Mouse (Mus musculus): ENCODE results near the gene Golga7b. TPM values are rescaled to one million over a fixed set of nuclear protein-coding genes. Genes with fewer than 3 reads are reported as not detected.

The Golga7b gene
- polyA plus RNA-seq, 1 experiment: not detected

GRCm38 (mm10) chr19:42216699-42217373 is 30.5 kb upstream of the Golga7b start:
- Histone ChIP-seq H3K27ac (ENCODE audit: insufficient read depth, low read length) (no peak overlapping the region), H3K4me3 (ENCODE audit: insufficient read depth, low read length) (no peak overlapping the region), H3K4me1 (ENCODE audit: control insufficient read depth, insufficient read depth, low read length) (no peaks in the 10 kb centered on the region)
- TF ChIP-seq CTCF (IDR thresholded peaks at IDR 0.05; ENCODE audit: borderline replicate concordance, insufficient read depth, low read length) (no peak), POLR2A (IDR thresholded peaks at IDR 0.05; ENCODE audit: low read depth, low read length) (no peak)

- Histone ChIP-seq H3K4me1 (ENCODE audit: control insufficient read depth, insufficient read depth, low read length) (no peaks in the 10 kb centered on the region), H3K4me3 (ENCODE audit: insufficient read depth, low read length) (no peak overlapping the region), H3K27ac (ENCODE audit: insufficient read depth, low read length) (no peak overlapping the region)
- no peak for TF ChIP-seq POLR2A (IDR thresholded peaks at IDR 0.05; ENCODE audit: low read depth, low read length)
- TF ChIP-seq CTCF (IDR thresholded peaks at IDR 0.05; ENCODE audit: borderline replicate concordance, insufficient read depth, low read length): peak; percentile 52; the same call in 1 of the 2 replicates
Observed at GRCm38 (mm10) chr19:42217374-42217763, 30.0 kb upstream of the Golga7b start.

GRCm38 (mm10) chr19:42226451-42226850 is 20.9 kb upstream of the Golga7b start:
- H3K4me1 ChIP-seq (ENCODE audit: control insufficient read depth, insufficient read depth, low read length): no peaks in the 10 kb centered on the region
- H3K27ac ChIP-seq (ENCODE audit: insufficient read depth, low read length): no peak overlapping the region
- TF ChIP-seq POLR2A (IDR thresholded peaks at IDR 0.05; ENCODE audit: low read depth, low read length): no peak
- no peak for TF ChIP-seq CTCF (IDR thresholded peaks at IDR 0.05; ENCODE audit: borderline replicate concordance, insufficient read depth, low read length)
- H3K4me3 ChIP-seq (ENCODE audit: insufficient read depth, low read length): no peak overlapping the region

GRCm38 (mm10) chr19:42229499-42230287 is 17.7 kb upstream of the Golga7b start:
- Histone ChIP-seq H3K4me3 (ENCODE audit: insufficient read depth, low read length) (no peak overlapping the region), H3K27ac (ENCODE audit: insufficient read depth, low read length) (no peak overlapping the region), H3K4me1 (ENCODE audit: control insufficient read depth, insufficient read depth, low read length) (no peaks in the 10 kb centered on the region)
- no peak for TF ChIP-seq CTCF (IDR thresholded peaks at IDR 0.05; ENCODE audit: borderline replicate concordance, insufficient read depth, low read length)
- TF ChIP-seq POLR2A (IDR thresholded peaks at IDR 0.05; ENCODE audit: low read depth, low read length): no peak

- H3K4me1 ChIP-seq (ENCODE audit: control insufficient read depth, insufficient read depth, low read length): no peaks in the 10 kb centered on the region
- no peak overlapping the region for H3K4me3 ChIP-seq (ENCODE audit: insufficient read depth, low read length)
- no peak overlapping the region for H3K27ac ChIP-seq (ENCODE audit: insufficient read depth, low read length)
- TF ChIP-seq CTCF (IDR thresholded peaks at IDR 0.05; ENCODE audit: borderline replicate concordance, insufficient read depth, low read length): no peak
- no peak for TF ChIP-seq POLR2A (IDR thresholded peaks at IDR 0.05; ENCODE audit: low read depth, low read length)
Observed at GRCm38 (mm10) chr19:42230288-42230568, 17.1 kb upstream of the Golga7b start.

- H3K4me3 ChIP-seq (ENCODE audit: insufficient read depth, low read length): no peak overlapping the region
- no peaks in the 10 kb centered on the region for H3K4me1 ChIP-seq (ENCODE audit: control insufficient read depth, insufficient read depth, low read length)
- H3K27ac ChIP-seq (ENCODE audit: insufficient read depth, low read length): no peak overlapping the region
- TF ChIP-seq POLR2A (IDR thresholded peaks at IDR 0.05; ENCODE audit: low read depth, low read length): no peak
- TF ChIP-seq CTCF (IDR thresholded peaks at IDR 0.05; ENCODE audit: borderline replicate concordance, insufficient read depth, low read length): no peak
Observed at GRCm38 (mm10) chr19:42230986-42231385, 16.4 kb upstream of the Golga7b start.

GRCm38 (mm10) chr19:42237602-42238340 is 9.6 kb upstream of the Golga7b start:
- H3K4me3 ChIP-seq (ENCODE audit: insufficient read depth, low read length): no peak overlapping the region

GRCm38 (mm10) chr19:42238341-42238715 is 9.0 kb upstream of the Golga7b start:
- Histone ChIP-seq H3K27ac (ENCODE audit: insufficient read depth, low read length) (no peak overlapping the region), H3K4me1 (ENCODE audit: control insufficient read depth, insufficient read depth, low read length) (no peaks in the 10 kb centered on the region), H3K4me3 (ENCODE audit: insufficient read depth, low read length) (no peak overlapping the region)
- TF ChIP-seq POLR2A (IDR thresholded peaks at IDR 0.05; ENCODE audit: low read depth, low read length) (no peak), CTCF (IDR thresholded peaks at IDR 0.05; ENCODE audit: borderline replicate concordance, insufficient read depth, low read length) (no peak)

More at GRCm38 (mm10) chr19:42237602-42238340, 9.6 kb upstream of the Golga7b start:
- no peaks in the 10 kb centered on the region for H3K4me1 ChIP-seq (ENCODE audit: control insufficient read depth, insufficient read depth, low read length)
- H3K27ac ChIP-seq (ENCODE audit: insufficient read depth, low read length): no peak overlapping the region
- TF ChIP-seq CTCF (IDR thresholded peaks at IDR 0.05; ENCODE audit: borderline replicate concordance, insufficient read depth, low read length) (no peak), POLR2A (IDR thresholded peaks at IDR 0.05; ENCODE audit: low read depth, low read length) (no peak)

GRCm38 (mm10) chr19:42240881-42241280 is 6.5 kb upstream of the Golga7b start:
- Histone ChIP-seq H3K4me1 (ENCODE audit: control insufficient read depth, insufficient read depth, low read length) (no peaks in the 10 kb centered on the region), H3K27ac (ENCODE audit: insufficient read depth, low read length) (no peak overlapping the region), H3K4me3 (ENCODE audit: insufficient read depth, low read length) (no peak overlapping the region)
- no peak for TF ChIP-seq CTCF (IDR thresholded peaks at IDR 0.05; ENCODE audit: borderline replicate concordance, insufficient read depth, low read length)
- TF ChIP-seq POLR2A (IDR thresholded peaks at IDR 0.05; ENCODE audit: low read depth, low read length): no peak

GRCm38 (mm10) chr19:42243401-42243800 is 4.0 kb upstream of the Golga7b start:
- Histone ChIP-seq H3K4me1 (ENCODE audit: control insufficient read depth, insufficient read depth, low read length) (no peaks in the 10 kb centered on the region), H3K4me3 (ENCODE audit: insufficient read depth, low read length) (no peak overlapping the region), H3K27ac (ENCODE audit: insufficient read depth, low read length) (no peak overlapping the region)
- TF ChIP-seq POLR2A (IDR thresholded peaks at IDR 0.05; ENCODE audit: low read depth, low read length) (no peak), CTCF (IDR thresholded peaks at IDR 0.05; ENCODE audit: borderline replicate concordance, insufficient read depth, low read length) (no peak)

All from embryonic fibroblast, embryonic 13.5 days (primary cell).